Mouse (Mus musculus) intestine, postnatal 0 days (tissue): ENCODE measurements around the gene Braf. TPM values are rescaled to one million over a fixed set of nuclear protein-coding genes. Genes with fewer than 3 reads are reported as not detected.

ENCODE experiments used
- ATAC-seq: fragments of 200-750 bp; cut with Nextera tagmentation; 2 replicates; pipeline ENCODE4 v1.8.0; 2017; ENCODE audit warnings: mild to moderate bottlenecking, moderate TSS enrichment, moderate library complexity
- H3K27ac ChIP-seq: fragments of 300-500 bp; sonication (generic); 2 replicates; pipeline ENCODE4 v1.5.1; 2014; ENCODE audit warnings: mild to moderate bottlenecking, low read depth, low read length, moderate library complexity
- H3K27me3 ChIP-seq: fragments of 300-500 bp; sonication (generic); replicated peaks from 2 replicates; pipeline ENCODE4 v1.6.1; 2014; ENCODE audit warnings: low read length, mixed read lengths; ENCODE audit not compliant: control insufficient read depth, insufficient read depth
- H3K36me3 ChIP-seq: fragments of 300-500 bp; sonication (generic); 2 replicates; pipeline ENCODE4 v1.6.1; 2014; ENCODE audit warnings: mild to moderate bottlenecking, moderate library complexity; ENCODE audit not compliant: control insufficient read depth, insufficient read depth
- H3K4me1 ChIP-seq: fragments of 300-500 bp; sonication (generic); replicated peaks from 2 replicates; pipeline ENCODE4 v1.6.1; 2014; ENCODE audit warnings: antibody characterized with exemption, low read length, mixed read lengths; ENCODE audit not compliant: control insufficient read depth, insufficient read depth
- H3K4me2 ChIP-seq: fragments of 300-500 bp; sonication (generic); replicated peaks from 2 replicates; pipeline ENCODE4 v1.6.1; 2014; ENCODE audit warnings: low read depth, mild to moderate bottlenecking, moderate library complexity
- H3K4me3 ChIP-seq: fragments of 300-500 bp; sonication (generic); 2 replicates; pipeline ENCODE4 v1.5.1; 2014; ENCODE audit warnings: low read depth, low read length
- H3K9ac ChIP-seq: fragments of 300-500 bp; sonication (generic); 2 replicates; pipeline ENCODE4 v1.6.1; 2014; ENCODE audit warnings: mild to moderate bottlenecking, low read depth, low read length
- H3K9me3 ChIP-seq: fragments of 300-500 bp; sonication (generic); 2 replicates; pipeline ENCODE4 v1.6.1; 2016; ENCODE audit warnings: mixed run types; ENCODE audit not compliant: control insufficient read depth
- CTCF ChIP-seq: sonication (generic); IDR thresholded peaks from 2 replicates; pipeline ENCODE4 v1.5.1; 2016; ENCODE audit warnings: low read depth, mild to moderate bottlenecking, control low read depth, antibody characterized with exemption, moderate library complexity
- WGBS: fragments of 180-500 bp; shearing (Covaris S2); extraction: QIAGEN DNeasy Blood & Tissue Kit; methylation state at CpG from one replicate; pipeline ENCODE4 v1.1.7; 2014; 5-methylcytosine and 5-hydroxymethylcytosine counted together
- polyA plus RNA-seq: library from polyadenylated mRNA; unstranded; fragments of >200 nt; fragmentation: Nextera tagmentation; extraction: Ambion mirVana; gene quantifications from 2 replicates; pipeline ENCODE4 v1.2.1, GENCODE M21; 2015

Gene Braf
- polyA plus RNA-seq, 1 experiment from 2014 or later: 4.3 TPM

DNA sequence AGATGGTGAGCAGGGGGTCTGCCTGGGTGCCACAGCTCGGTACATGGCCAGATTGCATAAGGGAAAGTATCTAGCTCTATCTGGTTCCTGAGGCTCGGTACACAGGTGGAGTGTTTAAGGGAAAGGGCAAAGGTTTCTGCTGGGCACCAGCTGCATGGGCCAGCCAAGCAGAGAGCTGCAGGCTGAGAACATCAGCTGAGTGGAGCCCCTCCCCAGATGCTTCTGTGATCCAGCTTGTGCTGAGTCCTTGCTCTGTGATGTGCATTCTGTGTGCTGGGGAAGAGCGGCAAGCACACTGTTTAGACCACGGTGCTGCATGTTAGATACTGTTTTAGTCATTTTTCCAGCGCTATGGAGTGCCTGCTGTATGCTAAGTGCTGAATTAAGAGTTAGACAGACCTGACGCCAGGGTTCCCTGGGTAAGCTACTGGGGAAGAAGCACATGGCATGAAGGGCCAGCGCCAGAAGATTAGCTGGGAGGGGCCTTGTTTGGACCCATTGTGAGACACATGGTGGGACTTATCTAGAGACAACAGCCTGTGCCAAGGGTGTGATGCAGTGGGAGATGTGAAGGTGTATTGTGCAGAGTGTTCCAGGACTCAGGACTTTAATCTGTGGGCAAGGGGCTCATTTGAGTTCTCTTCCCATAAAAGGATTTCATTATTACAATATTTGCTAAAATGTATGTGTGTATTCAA lies 144.0 kb downstream of the Braf start:
- TF ChIP-seq CTCF: no peak
- Histone ChIP-seq H3K27ac (no peak overlapping the region), H3K27me3 (no peaks in the 10 kb centered on the region), H3K36me3 (peaks cover 72% of the 10 kb centered on the region), H3K9me3 (no peaks in the 10 kb centered on the region), H3K9ac (no peak overlapping the region), H3K4me1 (no peaks in the 10 kb centered on the region), H3K4me2 (no peak overlapping the region), H3K4me3 (no peak overlapping the region)
- WGBS: 77% methylated on average over 7 of the region's 7 CpGs
- ATAC-seq: no peak

DNA sequence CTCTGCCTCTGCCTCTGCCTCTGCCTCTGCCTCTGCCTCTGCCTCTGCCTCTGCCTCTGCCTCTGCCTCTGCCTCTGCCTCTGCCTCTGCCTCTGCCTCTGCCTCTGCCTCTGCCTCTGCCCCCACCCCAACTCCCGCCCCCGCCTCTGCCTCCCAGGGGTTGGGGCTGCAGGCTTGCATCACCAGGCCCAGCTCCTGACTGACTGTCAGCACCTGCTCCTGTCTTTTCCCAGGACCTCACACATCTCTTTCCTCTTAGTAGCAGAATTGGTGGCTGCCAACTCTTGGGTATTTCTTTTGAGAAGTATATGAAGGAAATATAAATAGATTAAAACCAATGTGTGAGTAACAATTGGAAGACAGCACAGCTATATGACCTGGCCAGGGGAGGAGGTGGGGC lies 144.7 kb downstream of the Braf start:
- Histone ChIP-seq H3K9ac (no peak overlapping the region), H3K27me3 (no peaks in the 10 kb centered on the region), H3K4me3 (no peak overlapping the region), H3K36me3 (peaks cover 65% of the 10 kb centered on the region), H3K9me3 (no peaks in the 10 kb centered on the region), H3K4me1 (no peaks in the 10 kb centered on the region), H3K27ac (no peak overlapping the region), H3K4me2 (no peak overlapping the region)
- ATAC-seq: no peak
- WGBS: 91% methylated on average over 2 of the region's 2 CpGs
- no peak for TF ChIP-seq CTCF

DNA sequence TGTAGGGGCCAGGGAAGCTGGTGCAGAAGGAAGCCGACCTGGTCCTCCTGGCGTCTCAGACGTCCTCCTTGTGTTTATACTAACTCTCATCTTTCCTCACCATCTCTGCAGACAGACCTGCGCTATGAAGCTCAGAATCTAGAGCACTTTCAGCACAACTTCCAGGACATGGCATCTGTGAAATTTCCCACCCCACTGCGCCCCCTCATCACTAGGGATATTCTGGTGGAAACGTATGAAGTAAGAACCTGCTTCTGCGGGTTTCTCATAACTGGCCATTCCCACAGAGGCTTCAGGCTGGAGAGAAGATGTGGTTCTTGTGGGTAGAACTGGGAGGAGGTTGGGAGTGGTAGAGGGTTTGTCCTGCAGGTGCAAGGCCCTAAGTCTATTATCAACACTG lies 145.7 kb downstream of the Braf start:
- Histone ChIP-seq H3K27me3 (no peaks in the 10 kb centered on the region), H3K27ac (no peak overlapping the region), H3K4me3 (no peak overlapping the region), H3K36me3 (peaks cover 57% of the 10 kb centered on the region), H3K9ac (no peak overlapping the region), H3K4me2 (no peak overlapping the region), H3K9me3 (no peaks in the 10 kb centered on the region), H3K4me1 (0 out of 2 replicates have a peak, but pooled peaks cover 5% of the 10 kb centered on the region)
- no peak for ATAC-seq
- TF ChIP-seq CTCF: no peak
- 87% methylated on average over 7 of the region's 7 CpGs for WGBS

DNA sequence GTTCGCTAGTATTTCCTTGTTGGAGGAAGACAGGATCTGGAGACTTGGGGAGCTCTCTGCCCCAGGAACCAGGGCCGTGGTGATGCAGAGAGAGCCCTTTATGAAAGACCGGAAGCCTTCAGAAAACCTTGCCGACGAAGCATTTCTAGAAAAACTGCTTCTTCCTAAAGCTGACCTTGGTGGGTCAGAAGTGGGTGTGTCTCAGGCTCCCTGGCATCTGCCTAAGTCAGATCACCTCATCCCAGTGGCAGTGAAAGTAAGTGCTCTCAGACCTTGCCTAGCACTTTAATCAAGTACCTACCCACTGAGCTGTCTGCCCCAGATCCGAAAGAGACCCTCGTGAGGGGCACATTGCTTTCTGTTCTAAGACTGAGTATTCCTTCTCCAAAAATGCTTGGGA lies 150.3 kb downstream of the Braf start:
- Histone ChIP-seq H3K4me1 (0 out of 2 replicates have a peak, but pooled peaks cover 5% of the 10 kb centered on the region), H3K4me3 (peak overlapping the region; percentile 83), H3K27ac (no peak overlapping the region), H3K36me3 (peaks cover 28% of the 10 kb centered on the region), H3K9me3 (no peaks in the 10 kb centered on the region), H3K9ac (no peak overlapping the region), H3K27me3 (no peaks in the 10 kb centered on the region), H3K4me2 (peak overlapping the region; percentile 84)
- ATAC-seq: no peak
- TF ChIP-seq CTCF: no peak
- WGBS: 61% methylated on average over 7 of the region's 7 CpGs

DNA sequence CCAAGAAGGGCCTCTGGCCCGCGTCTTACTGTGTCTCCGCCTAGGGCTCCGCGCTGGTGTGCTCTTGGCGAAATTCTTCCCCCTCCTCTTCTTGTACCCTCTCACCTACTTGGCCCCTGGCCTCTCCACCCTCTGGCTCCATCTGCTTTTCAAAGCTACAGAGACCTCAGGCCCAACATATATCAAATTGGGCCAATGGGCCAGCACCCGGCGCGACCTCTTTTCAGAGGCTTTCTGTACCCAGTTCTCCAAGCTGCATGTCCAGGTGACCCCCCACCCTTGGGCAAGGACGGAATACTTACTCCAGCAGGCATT lies 150.8 kb downstream of the Braf start:
- no peaks in the 10 kb centered on the region for H3K27me3 ChIP-seq
- peak overlapping the region; percentile 85; the same call in 1 of the 2 replicates for H3K9ac ChIP-seq
- peak; percentile 6; the same call in 1 of the 2 replicates for ATAC-seq
- H3K4me2 ChIP-seq: peak overlapping the region; percentile 84
- H3K36me3 ChIP-seq: peaks cover 24% of the 10 kb centered on the region
- H3K27ac ChIP-seq: no peak overlapping the region
- peak overlapping the region; percentile 83 for H3K4me3 ChIP-seq
- H3K9me3 ChIP-seq: no peaks in the 10 kb centered on the region
- 0 out of 2 replicates have a peak, but pooled peaks cover 5% of the 10 kb centered on the region for H3K4me1 ChIP-seq
- TF ChIP-seq CTCF: no peak
- WGBS: 18% methylated on average over 10 of the region's 10 CpGs

DNA sequence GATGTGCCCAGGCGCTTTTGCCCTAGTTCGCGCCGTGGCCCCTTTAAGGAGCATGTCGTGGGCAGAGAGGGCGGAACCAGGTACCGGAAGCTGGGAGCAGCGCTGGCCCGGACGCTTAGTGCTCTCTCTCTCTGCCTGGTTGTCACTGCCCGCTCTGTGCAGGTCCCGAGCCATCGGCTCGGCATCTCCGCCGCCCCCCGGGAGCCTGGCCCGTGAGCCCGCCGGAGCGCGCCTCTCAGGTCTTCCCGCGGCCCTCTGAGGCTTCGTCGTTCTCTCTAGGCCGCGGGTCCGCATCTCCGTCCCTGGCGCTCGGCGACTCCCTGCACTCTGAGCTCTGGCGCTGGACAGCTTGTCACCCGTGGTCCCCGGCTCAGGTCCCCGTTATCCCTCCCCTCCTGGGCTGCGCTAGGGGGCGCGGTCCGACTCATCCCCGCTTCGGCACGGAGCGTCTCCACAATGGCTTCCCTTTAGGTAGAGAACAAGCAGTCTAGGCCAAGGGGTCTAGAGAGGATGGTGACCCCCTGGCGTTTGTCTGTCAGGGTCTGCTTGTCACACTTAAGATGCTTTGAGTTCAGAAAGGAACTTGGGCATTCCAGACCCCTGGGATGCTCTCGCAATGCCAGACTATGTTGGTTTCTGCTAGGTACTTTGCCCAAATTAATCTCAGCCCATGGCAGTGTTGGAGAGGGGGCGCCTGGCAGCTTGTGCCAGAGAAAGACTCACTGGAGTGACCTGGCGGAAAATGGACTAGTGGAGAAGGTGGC lies 151.3 kb downstream of the Braf start, which contains the start of gene Adck2:
Gene Adck2, plus strand, starts transcription at position 83 of the 764 bp plus-strand sequence.
- Histone ChIP-seq H3K4me3 (peak within 1 kb of the TSS; percentile 83), H3K4me1 (0 out of 2 replicates have a peak, but pooled peaks cover 5% of the 10 kb centered on the region), H3K36me3 (peaks cover 18% of the 10 kb centered on the region), H3K27me3 (no peaks in the 10 kb centered on the region), H3K9me3 (no peaks in the 10 kb centered on the region), H3K4me2 (peak within 1 kb of the TSS; percentile 84), H3K27ac (peak within 1 kb of the TSS; percentile 87), H3K9ac (peak within 1 kb of the TSS; percentile 85)
- ATAC-seq: peak; percentile 89
- WGBS: under 1% methylated on average over 49 of the region's 49 CpGs
- peak; percentile 60 for TF ChIP-seq CTCF
